Mouse (Mus musculus): ENCODE measurements around the gene Copb1. TPM values are rescaled to one million over a fixed set of nuclear protein-coding genes. Genes with fewer than 3 reads are reported as not detected.

Copb1 gene
- polyA plus RNA-seq, 2 experiments = 28.1 to 48.9 TPM

GRCm38 (mm10) chr7:114293903-114294302, 39.4 kb upstream of the Copb1 start:
- 72% methylated on average over 5 of the region's 5 CpGs for WGBS (ENCODE audit: insufficient replicate concordance)
- Histone ChIP-seq H3K4me2 (ENCODE audit: low read depth) (no peak overlapping the region), H3K4me3 (ENCODE audit: insufficient read depth in 1 of 2, low read depth in 2 of 2, low read length in 2 of 2) (no peak overlapping the region), H3K27me3 (ENCODE audit: control insufficient read depth, insufficient read depth, low read length) (no peaks in the 10 kb centered on the region), H3K9me3 (ENCODE audit: control insufficient read depth, low read length) (no peaks in the 10 kb centered on the region), H3K36me3 (replicated peaks; ENCODE audit: control insufficient read depth, insufficient read depth, low read depth) (no peaks in the 10 kb centered on the region), H3K4me1 (replicated peaks; ENCODE audit: control insufficient read depth in 2 of 2, insufficient read depth in 2 of 2, low read length in 1 of 2) (peaks cover 0 to 12% of the 10 kb centered on the region in 2 experiments; a peak in 3 of 4 replicates), H3K27ac (no peak overlapping the region), H3K9ac (replicated peaks) (no peak overlapping the region)
- no peak for TF ChIP-seq EP300 (IDR thresholded peaks at IDR 0.05; ENCODE audit: low read depth)
- TF ChIP-seq CTCF (IDR thresholded peaks at IDR 0.05; ENCODE audit: low read depth) = no peak
- ATAC-seq (ENCODE audit: insufficient read depth) (no peak), DNase-seq (ENCODE audit: low read depth in 3 of 3, low spot score in 3 of 3) (no peak)

GRCm38 (mm10) chr7:114292501-114292971, 38.0 kb upstream of the Copb1 start:
- DNase-seq (ENCODE audit: low read depth in 3 of 3, low spot score in 3 of 3) (no peak), ATAC-seq (ENCODE audit: insufficient read depth) (peak; percentile 44)
- Histone ChIP-seq H3K4me1 (replicated peaks; ENCODE audit: control insufficient read depth in 2 of 2, insufficient read depth in 2 of 2, low read length in 1 of 2) (peaks cover 0 to 12% of the 10 kb centered on the region in 2 experiments; a peak in 3 of 4 replicates), H3K27ac (no peak overlapping the region; the same call in 1 of the 2 replicates), H3K36me3 (replicated peaks; ENCODE audit: control insufficient read depth, insufficient read depth, low read depth) (no peaks in the 10 kb centered on the region), H3K27me3 (ENCODE audit: control insufficient read depth, insufficient read depth, low read length) (no peaks in the 10 kb centered on the region), H3K4me3 (ENCODE audit: insufficient read depth in 1 of 2, low read depth in 2 of 2, low read length in 2 of 2) (peak overlapping the region; percentile 5 to 44; a peak in 2 of 4 replicates), H3K4me2 (ENCODE audit: low read depth) (peak overlapping the region; percentile 32), H3K9me3 (ENCODE audit: control insufficient read depth, low read length) (no peaks in the 10 kb centered on the region), H3K9ac (replicated peaks) (no peak overlapping the region)
- TF ChIP-seq CTCF (IDR thresholded peaks at IDR 0.05; ENCODE audit: low read depth) (no peak), EP300 (IDR thresholded peaks at IDR 0.05; ENCODE audit: low read depth) (no peak)
- WGBS (ENCODE audit: insufficient replicate concordance) = 11% methylated on average over 12 of the region's 12 CpGs

GRCm38 (mm10) chr7:114291461-114292335, 37.2 kb upstream of the Copb1 start:
- ATAC-seq (ENCODE audit: insufficient read depth) (peak; percentile 21; the same call in 1 of the 2 replicates), DNase-seq (ENCODE audit: low read depth in 3 of 3, low spot score in 3 of 3) (no peak)
- Histone ChIP-seq H3K9me3 (ENCODE audit: control insufficient read depth, low read length) (no peaks in the 10 kb centered on the region), H3K36me3 (replicated peaks; ENCODE audit: control insufficient read depth, insufficient read depth, low read depth) (no peaks in the 10 kb centered on the region), H3K4me2 (ENCODE audit: low read depth) (peak overlapping the region; percentile 32), H3K4me3 (ENCODE audit: insufficient read depth in 1 of 2, low read depth in 2 of 2, low read length in 2 of 2) (no peak overlapping the region), H3K9ac (replicated peaks) (no peak overlapping the region), H3K27ac (no peak overlapping the region), H3K27me3 (ENCODE audit: control insufficient read depth, insufficient read depth, low read length) (no peaks in the 10 kb centered on the region), H3K4me1 (replicated peaks; ENCODE audit: control insufficient read depth in 2 of 2, insufficient read depth in 2 of 2, low read length in 1 of 2) (peaks cover 0 to 12% of the 10 kb centered on the region in 2 experiments; a peak in 3 of 4 replicates)
- TF ChIP-seq EP300 (IDR thresholded peaks at IDR 0.05; ENCODE audit: low read depth) = no peak
- no peak for TF ChIP-seq CTCF (IDR thresholded peaks at IDR 0.05; ENCODE audit: low read depth)
- 20% methylated on average over 15 of the region's 15 CpGs for WGBS (ENCODE audit: insufficient replicate concordance)

GRCm38 (mm10) chr7:114290078-114290506, 35.6 kb upstream of the Copb1 start:
- Histone ChIP-seq H3K36me3 (replicated peaks; ENCODE audit: control insufficient read depth, insufficient read depth, low read depth) (no peaks in the 10 kb centered on the region), H3K9me3 (ENCODE audit: control insufficient read depth, low read length) (no peaks in the 10 kb centered on the region)
- 68% methylated on average over 5 of the region's 5 CpGs for WGBS (ENCODE audit: insufficient replicate concordance)

GRCm38 (mm10) chr7:114284296-114284910, 29.9 kb upstream of the Copb1 start:
- H3K4me3 ChIP-seq (ENCODE audit: insufficient read depth in 1 of 2, low read depth in 2 of 2, low read length in 2 of 2) = no peak overlapping the region
- no peaks in the 10 kb centered on the region for H3K4me1 ChIP-seq (replicated peaks; ENCODE audit: control insufficient read depth in 2 of 2, insufficient read depth in 2 of 2, low read length in 1 of 2)

More at GRCm38 (mm10) chr7:114290078-114290506, 35.6 kb upstream of the Copb1 start:
- peaks cover 0 to 12% of the 10 kb centered on the region in 2 experiments; a peak in 3 of 4 replicates for H3K4me1 ChIP-seq (replicated peaks; ENCODE audit: control insufficient read depth in 2 of 2, insufficient read depth in 2 of 2, low read length in 1 of 2)
- no peaks in the 10 kb centered on the region for H3K27me3 ChIP-seq (ENCODE audit: control insufficient read depth, insufficient read depth, low read length)
- ATAC-seq (ENCODE audit: insufficient read depth) = no peak
- H3K9ac ChIP-seq (replicated peaks) = no peak overlapping the region
- H3K4me3 ChIP-seq (ENCODE audit: insufficient read depth in 1 of 2, low read depth in 2 of 2, low read length in 2 of 2) = no peak overlapping the region
- TF ChIP-seq EP300 (IDR thresholded peaks at IDR 0.05; ENCODE audit: low read depth) (no peak), CTCF (IDR thresholded peaks at IDR 0.05; ENCODE audit: low read depth) (no peak)
- no peak overlapping the region for H3K4me2 ChIP-seq (ENCODE audit: low read depth)
- no peak overlapping the region for H3K27ac ChIP-seq
- no peak for DNase-seq (ENCODE audit: low read depth in 3 of 3, low spot score in 3 of 3)

More at GRCm38 (mm10) chr7:114284296-114284910, 29.9 kb upstream of the Copb1 start:
- no peak for ATAC-seq (ENCODE audit: insufficient read depth)
- no peaks in the 10 kb centered on the region for H3K9me3 ChIP-seq (ENCODE audit: control insufficient read depth, low read length)
- H3K36me3 ChIP-seq (replicated peaks; ENCODE audit: control insufficient read depth, insufficient read depth, low read depth) = no peaks in the 10 kb centered on the region
- no peaks in the 10 kb centered on the region for H3K27me3 ChIP-seq (ENCODE audit: control insufficient read depth, insufficient read depth, low read length)
- H3K27ac ChIP-seq = no peak overlapping the region
- no peak for DNase-seq (ENCODE audit: low read depth in 3 of 3, low spot score in 3 of 3)
- no peak overlapping the region for H3K9ac ChIP-seq (replicated peaks)
- H3K4me2 ChIP-seq (ENCODE audit: low read depth) = no peak overlapping the region
- TF ChIP-seq EP300 (IDR thresholded peaks at IDR 0.05; ENCODE audit: low read depth) = no peak
- no peak for TF ChIP-seq CTCF (IDR thresholded peaks at IDR 0.05; ENCODE audit: low read depth)
- 73% methylated on average over 14 of the region's 14 CpGs for WGBS (ENCODE audit: insufficient replicate concordance)

Measured in liver, embryonic 14.5 days (tissue).